Mouse (Mus musculus): ENCODE data around the gene Mid1.

- TF ChIP-seq CTCF (IDR thresholded peaks at IDR 0.05) (no peak), POLR2A (IDR thresholded peaks at IDR 0.05; ENCODE audit: insufficient read depth, low read depth, low read length) (no peak), EP300 (IDR thresholded peaks at IDR 0.05; ENCODE audit: insufficient read depth, low read depth, low read length) (no peak)
Measured at GRCm38 (mm10) chrX:169800238-169800637, 115.2 kb downstream of the Mid1 start.

Measured in heart, adult 2 months (tissue).